Mouse (Mus musculus): ENCODE measurements around the gene Rundc3b. TPM values are rescaled to one million over a fixed set of nuclear protein-coding genes. Genes with fewer than 3 reads are reported as not detected.

Gene Rundc3b
- polyA plus RNA-seq, 1 experiment, result not detected

- no peaks in the 10 kb centered on the region for H3K36me3 ChIP-seq (ENCODE audit: control insufficient read depth, insufficient read depth)
- H3K4me2 ChIP-seq (ENCODE audit: low read depth), result no peak overlapping the region
- H3K79me2 ChIP-seq (ENCODE audit: control insufficient read depth, insufficient read depth), result no peaks in the 10 kb centered on the region
- H3ac ChIP-seq (ENCODE audit: control insufficient read depth, insufficient read length), result no peak overlapping the region
- no peaks in the 10 kb centered on the region for H3K27me3 ChIP-seq (ENCODE audit: control insufficient read depth, insufficient read depth, insufficient read length)
- no peak overlapping the region for H3K4me3 ChIP-seq
- TF ChIP-seq SRF (IDR thresholded peaks at IDR 0.05; ENCODE audit: control insufficient read depth, insufficient read length, low read depth), result no peak
- no peak for TF ChIP-seq MYOG (IDR thresholded peaks at IDR 0.05; ENCODE audit: control insufficient read depth in 1 of 3, insufficient read depth in 1 of 3, insufficient read length in 2 of 3, low read depth in 2 of 3)
- TF ChIP-seq REST (IDR thresholded peaks at IDR 0.05; ENCODE audit: insufficient read depth, insufficient read length), result no peak
- no peak for TF ChIP-seq CEBPB (IDR thresholded peaks at IDR 0.05; ENCODE audit: insufficient read depth, poor library complexity, severe bottlenecking)
These were observed 78.2 kb downstream of the Rundc3b start for GRCm38 (mm10) chr5:8544512-8544911.

GRCm38 (mm10) chr5:8542631-8543207 lies 80.0 kb downstream of the Rundc3b start:
- H3ac ChIP-seq (ENCODE audit: control insufficient read depth, insufficient read length), result no peak overlapping the region
- no peaks in the 10 kb centered on the region for H3K36me3 ChIP-seq (ENCODE audit: control insufficient read depth, insufficient read depth)
- no peak overlapping the region for H3K4me2 ChIP-seq (ENCODE audit: low read depth)
- TF ChIP-seq TCF12 (IDR thresholded peaks at IDR 0.05; ENCODE audit: insufficient read depth, poor library complexity, severe bottlenecking), result no peak
- H3K27me3 ChIP-seq (ENCODE audit: control insufficient read depth, insufficient read depth, insufficient read length), result no peaks in the 10 kb centered on the region
- H3K4me3 ChIP-seq, result no peak overlapping the region
- no peaks in the 10 kb centered on the region for H3K79me2 ChIP-seq (ENCODE audit: control insufficient read depth, insufficient read depth)

- Histone ChIP-seq H3K27me3 (ENCODE audit: control insufficient read depth, insufficient read depth, insufficient read length) (no peaks in the 10 kb centered on the region), H3K4me3 (no peak overlapping the region), H3K79me2 (ENCODE audit: control insufficient read depth, insufficient read depth) (no peaks in the 10 kb centered on the region), H3ac (ENCODE audit: control insufficient read depth, insufficient read length) (no peak overlapping the region), H3K36me3 (ENCODE audit: control insufficient read depth, insufficient read depth) (no peaks in the 10 kb centered on the region), H3K4me2 (ENCODE audit: low read depth) (no peak overlapping the region)
- TF ChIP-seq POLR2A (IDR thresholded peaks at IDR 0.05; ENCODE audit: insufficient read length, low read depth) (no peak), E2F4 (IDR thresholded peaks at IDR 0.05; ENCODE audit: insufficient read depth) (no peak), TCF12 (IDR thresholded peaks at IDR 0.05; ENCODE audit: insufficient read depth, poor library complexity, severe bottlenecking) (no peak), MAX (IDR thresholded peaks at IDR 0.05; ENCODE audit: low read depth) (no peak), MYOG (IDR thresholded peaks at IDR 0.05; ENCODE audit: control insufficient read depth in 1 of 3, insufficient read depth in 1 of 3, insufficient read length in 2 of 3, low read depth in 2 of 3) (no peak), TCF3 (IDR thresholded peaks at IDR 0.05; ENCODE audit: insufficient read length, low read depth) (no peak), REST (IDR thresholded peaks at IDR 0.05; ENCODE audit: insufficient read depth, insufficient read length) (no peak), POLR2AphosphoS2 (IDR thresholded peaks at IDR 0.05; ENCODE audit: insufficient read length, low read depth) (no peak), USF1 (IDR thresholded peaks at IDR 0.05; ENCODE audit: low read depth) (no peak), CEBPB (IDR thresholded peaks at IDR 0.05; ENCODE audit: insufficient read depth, poor library complexity, severe bottlenecking) (no peak), SRF (IDR thresholded peaks at IDR 0.05; ENCODE audit: control insufficient read depth, insufficient read length, low read depth) (no peak)
These were observed 81.3 kb downstream of the Rundc3b start for GRCm38 (mm10) chr5:8541120-8542117.

- H3K4me3 ChIP-seq, result no peak overlapping the region
- TF ChIP-seq MYOD1 (IDR thresholded peaks at IDR 0.05; ENCODE audit: control insufficient read depth in 1 of 3, insufficient read length in 2 of 3, low read depth in 2 of 3), result no peak
- TF ChIP-seq E2F4 (IDR thresholded peaks at IDR 0.05; ENCODE audit: insufficient read depth), result no peak
- no peak for TF ChIP-seq POLR2A (IDR thresholded peaks at IDR 0.05; ENCODE audit: insufficient read length, low read depth)
- no peak for TF ChIP-seq MYOG (IDR thresholded peaks at IDR 0.05; ENCODE audit: control insufficient read depth in 1 of 3, insufficient read depth in 1 of 3, insufficient read length in 2 of 3, low read depth in 2 of 3)
- TF ChIP-seq REST (IDR thresholded peaks at IDR 0.05; ENCODE audit: insufficient read depth, insufficient read length), result no peak
- TF ChIP-seq TCF3 (IDR thresholded peaks at IDR 0.05; ENCODE audit: insufficient read length, low read depth), result no peak
- TF ChIP-seq SRF (IDR thresholded peaks at IDR 0.05; ENCODE audit: control insufficient read depth, insufficient read length, low read depth), result no peak
- no peak for TF ChIP-seq CEBPB (IDR thresholded peaks at IDR 0.05; ENCODE audit: insufficient read depth, poor library complexity, severe bottlenecking)
- TF ChIP-seq USF1 (IDR thresholded peaks at IDR 0.05; ENCODE audit: low read depth), result no peak
- no peak for TF ChIP-seq TCF12 (IDR thresholded peaks at IDR 0.05; ENCODE audit: insufficient read depth, poor library complexity, severe bottlenecking)
- TF ChIP-seq POLR2AphosphoS2 (IDR thresholded peaks at IDR 0.05; ENCODE audit: insufficient read length, low read depth), result no peak
- TF ChIP-seq MAX (IDR thresholded peaks at IDR 0.05; ENCODE audit: low read depth), result no peak
- no peaks in the 10 kb centered on the region for H3K27me3 ChIP-seq (ENCODE audit: control insufficient read depth, insufficient read depth, insufficient read length)
- H3K4me2 ChIP-seq (ENCODE audit: low read depth), result no peak overlapping the region
- no peaks in the 10 kb centered on the region for H3K36me3 ChIP-seq (ENCODE audit: control insufficient read depth, insufficient read depth)
- H3K79me2 ChIP-seq (ENCODE audit: control insufficient read depth, insufficient read depth), result no peaks in the 10 kb centered on the region
- no peak overlapping the region for H3ac ChIP-seq (ENCODE audit: control insufficient read depth, insufficient read length)
These were observed 103.7 kb downstream of the Rundc3b start for GRCm38 (mm10) chr5:8519006-8519405.

- no peak overlapping the region for H3ac ChIP-seq (ENCODE audit: control insufficient read depth, insufficient read length)
- no peak overlapping the region for H3K4me2 ChIP-seq (ENCODE audit: low read depth)
- H3K4me3 ChIP-seq, result no peak overlapping the region
- H3K36me3 ChIP-seq (ENCODE audit: control insufficient read depth, insufficient read depth), result no peaks in the 10 kb centered on the region
- TF ChIP-seq SRF (IDR thresholded peaks at IDR 0.05; ENCODE audit: control insufficient read depth, insufficient read length, low read depth), result no peak
- TF ChIP-seq MAX (IDR thresholded peaks at IDR 0.05; ENCODE audit: low read depth), result no peak
- no peak for TF ChIP-seq TCF12 (IDR thresholded peaks at IDR 0.05; ENCODE audit: insufficient read depth, poor library complexity, severe bottlenecking)
- TF ChIP-seq CEBPB (IDR thresholded peaks at IDR 0.05; ENCODE audit: insufficient read depth, poor library complexity, severe bottlenecking), result no peak
- TF ChIP-seq TCF3 (IDR thresholded peaks at IDR 0.05; ENCODE audit: insufficient read length, low read depth), result no peak
- no peak for TF ChIP-seq REST (IDR thresholded peaks at IDR 0.05; ENCODE audit: insufficient read depth, insufficient read length)
- no peak for TF ChIP-seq E2F4 (IDR thresholded peaks at IDR 0.05; ENCODE audit: insufficient read depth)
- TF ChIP-seq POLR2A (IDR thresholded peaks at IDR 0.05; ENCODE audit: insufficient read length, low read depth), result no peak
- no peak for TF ChIP-seq MYOG (IDR thresholded peaks at IDR 0.05; ENCODE audit: control insufficient read depth in 1 of 3, insufficient read depth in 1 of 3, insufficient read length in 2 of 3, low read depth in 2 of 3)
- TF ChIP-seq MYOD1 (IDR thresholded peaks at IDR 0.05; ENCODE audit: control insufficient read depth in 1 of 3, insufficient read length in 2 of 3, low read depth in 2 of 3), result no peak
- TF ChIP-seq POLR2AphosphoS2 (IDR thresholded peaks at IDR 0.05; ENCODE audit: insufficient read length, low read depth), result no peak
- no peak for TF ChIP-seq USF1 (IDR thresholded peaks at IDR 0.05; ENCODE audit: low read depth)
- no peaks in the 10 kb centered on the region for H3K27me3 ChIP-seq (ENCODE audit: control insufficient read depth, insufficient read depth, insufficient read length)
- H3K79me2 ChIP-seq (ENCODE audit: control insufficient read depth, insufficient read depth), result no peaks in the 10 kb centered on the region
These were observed 131.0 kb downstream of the Rundc3b start for GRCm38 (mm10) chr5:8491778-8492177.
